In the genomic region with DNA sequence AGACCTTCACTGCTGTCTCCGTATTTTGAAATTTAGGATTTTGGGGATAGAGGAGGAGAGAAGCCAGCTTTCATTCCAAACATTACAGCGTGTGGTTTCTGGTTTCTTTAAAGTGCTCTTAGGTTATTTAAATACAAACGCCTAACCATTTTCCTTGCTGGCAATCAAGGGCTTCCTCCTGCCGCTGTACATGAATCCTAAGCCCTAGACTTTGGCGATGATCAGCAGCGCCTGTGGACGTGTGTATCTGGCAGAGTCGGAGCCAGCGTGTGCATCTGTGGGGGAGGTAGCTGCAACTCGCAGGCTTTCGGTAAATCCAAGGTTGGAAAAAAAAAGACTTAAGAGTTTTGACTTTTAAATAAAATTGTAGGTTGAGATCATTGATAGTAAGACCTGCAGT, we compare ENCODE assay signal across 8 mouse cellular contexts. TPM values are rescaled to one million over a fixed set of nuclear protein-coding genes. Genes with fewer than 3 reads are reported as not detected.
DNase-seq lines count a peak whose midpoint lies in the region; ATAC-seq and TF ChIP-seq lines count a peak whose summit lies in the region.

No protein-coding gene starts in this region.

- peak overlapping the region; percentile 69 for H3K4me2 ChIP-seq in embryonic facial prominence, embryonic 13.5 days
- H3K4me2 ChIP-seq in hindbrain, postnatal 0 days (ENCODE audit: low read depth, low read length) = peak overlapping the region; percentile 93
- H3K4me2 ChIP-seq in midbrain, embryonic 13.5 days (replicated peaks) = peak overlapping the region; percentile 92

- no peak for DNase-seq in frontal cortex, postnatal 14 days (ENCODE audit: low spot score in 2 of 2)
- DNase-seq in ES-CJ7 (ENCODE audit: low read depth, low spot score) = peak; percentile 29
- DNase-seq in hindbrain, postnatal 0 days (ENCODE audit: low spot score) = peak; percentile 63
- no peak for DNase-seq in spleen, adult 12 weeks (ENCODE audit: low spot score)
- DNase-seq in spleen, postnatal 14 days (ENCODE audit: low spot score in 2 of 2) = no peak

- peak overlapping the region; percentile 57 for H3K4me3 ChIP-seq in embryonic facial prominence, embryonic 13.5 days
- H3K4me3 ChIP-seq in hindbrain, postnatal 0 days (ENCODE audit: low read length) = peak overlapping the region; percentile 70
- peak overlapping the region; percentile 66 for H3K4me3 ChIP-seq in midbrain, embryonic 13.5 days (replicated peaks)

- 1% methylated on average over 11 of the region's 11 CpGs for WGBS in embryonic facial prominence, embryonic 13.5 days
- WGBS in hindbrain, postnatal 0 days = 2% methylated on average over 11 of the region's 11 CpGs
- whole genome bisulfite sequencing in midbrain, embryonic 13.5 days = 2% methylated on average over 11 of the region's 11 CpGs

- no peaks in the 10 kb centered on the region for H3K27me3 ChIP-seq in embryonic facial prominence, embryonic 13.5 days
- H3K27me3 ChIP-seq in hindbrain, postnatal 0 days (ENCODE audit: insufficient read depth, low read length) = no peaks in the 10 kb centered on the region
- H3K27me3 ChIP-seq in midbrain, embryonic 13.5 days = peaks cover 26% of the 10 kb centered on the region; the same call in 1 of the 2 replicates

- H3K36me3 ChIP-seq in embryonic facial prominence, embryonic 13.5 days = peaks cover 4% of the 10 kb centered on the region; the same call in 1 of the 2 replicates
- H3K36me3 ChIP-seq in hindbrain, postnatal 0 days (ENCODE audit: insufficient read depth, low read length) = no peaks in the 10 kb centered on the region
- no peaks in the 10 kb centered on the region for H3K36me3 ChIP-seq in midbrain, embryonic 13.5 days

- H3K27ac ChIP-seq in embryonic facial prominence, embryonic 13.5 days = 0 out of 2 replicates have a peak overlapping the region, but pooled peaks have one; percentile 13
- peak overlapping the region; percentile 73 for H3K27ac ChIP-seq in hindbrain, postnatal 0 days
- H3K27ac ChIP-seq in midbrain, embryonic 13.5 days = no peak overlapping the region

- H3K9me3 ChIP-seq in embryonic facial prominence, embryonic 13.5 days = no peaks in the 10 kb centered on the region
- H3K9me3 ChIP-seq in hindbrain, postnatal 0 days (ENCODE audit: low read length) = no peaks in the 10 kb centered on the region
- no peaks in the 10 kb centered on the region for H3K9me3 ChIP-seq in midbrain, embryonic 13.5 days

- peak overlapping the region; percentile 61 for H3K9ac ChIP-seq in embryonic facial prominence, embryonic 13.5 days
- H3K9ac ChIP-seq in hindbrain, postnatal 0 days (replicated peaks; ENCODE audit: low read length) = peak overlapping the region; percentile 68
- H3K9ac ChIP-seq in midbrain, embryonic 13.5 days (replicated peaks) = peak overlapping the region; percentile 67

- TF ChIP-seq CTCF in hindbrain, postnatal 0 days (IDR thresholded peaks at IDR 0.05; ENCODE audit: low read depth) = no peak

- peaks cover 28% of the 10 kb centered on the region for H3K4me1 ChIP-seq in embryonic facial prominence, embryonic 13.5 days
- peaks cover 4% of the 10 kb centered on the region; the same call in 1 of the 2 replicates for H3K4me1 ChIP-seq in hindbrain, postnatal 0 days (ENCODE audit: insufficient read depth, low read length)
- H3K4me1 ChIP-seq in midbrain, embryonic 13.5 days (replicated peaks) = peaks cover 7% of the 10 kb centered on the region

- ATAC-seq in frontal cortex, adult (ENCODE audit: low TSS enrichment) = peak; percentile 58
- no peak for ATAC-seq in embryonic facial prominence, embryonic 13.5 days (ENCODE audit: insufficient number of reproducible peaks, insufficient read depth, low FRiP score, low TSS enrichment, low read depth)
- ATAC-seq in hindbrain, postnatal 0 days = no peak
- ATAC-seq in midbrain, embryonic 13.5 days = no peak

RNA-seq across cellular contexts. Expression of gene Slc1a3, which starts 1.0 kb away (rescaled TPM):
- 37.2 and 39.9 TPM in 2 replicates for polyA plus RNA-seq in embryonic facial prominence, embryonic 13.5 days (2015; fragmentation: Nextera tagmentation; extraction: Ambion mirVana)
- 320 and 325 TPM in 2 replicates for total RNA-seq in hindbrain, postnatal 0 days (2014; rRNA removed)
- polyA plus RNA-seq in hindbrain, postnatal 0 days (2015; fragmentation: Nextera tagmentation; extraction: Ambion mirVana) = 288 and 331 TPM in 2 replicates
- 76.4 and 85.4 TPM in 2 replicates for polyA plus RNA-seq in midbrain, embryonic 13.5 days (2015; fragmentation: Nextera tagmentation; extraction: Ambion mirVana)

Comparison
In these comparisons a context has a peak if more than half of its experiments do, and no peak if none do; other contexts are left out.
1. DNase-seq: peak in ES-CJ7 (single experiment) and hindbrain, postnatal 0 days (single experiment); none in frontal cortex, postnatal 14 days (0 of 2), spleen, adult 12 weeks (single experiment) and spleen, postnatal 14 days (0 of 2).
2. Peak in every context shown above with its lines, with median percentiles within 50 percentile points of each other: H3K4me2 ChIP-seq, H3K4me3 ChIP-seq and H3K9ac ChIP-seq.